22 mouse cellular contexts compared by ENCODE assay signal in genomic region chr15:11000421-11000820, GRCm38 (mm10). TPM values are rescaled to one million over a fixed set of nuclear protein-coding genes. Genes with fewer than 3 reads are reported as not detected.
DNase-seq lines count a peak whose midpoint lies in the region; ATAC-seq and TF ChIP-seq lines count a peak whose summit lies in the region.
"Had no signal": no experiment of that assay in that cellular context is flagged by ENCODE, and none has a peak within 500 bp of the region (broad histone marks: within the 10 kb centered on the region; RNA-seq: fewer than 3 reads in every experiment).

TSS of gene Slc45a2 (plus strand) at chr15:11000721.

- no peak for TF ChIP-seq CTCF in cerebellum, adult 2 months (IDR thresholded peaks at IDR 0.05; ENCODE audit: borderline replicate concordance, insufficient read depth, low read depth, low read length)

- TF ChIP-seq POLR2A in cerebellum, adult 2 months (IDR thresholded peaks at IDR 0.05; ENCODE audit: borderline replicate concordance, insufficient read depth, low read length), result no peak

- no peak within 1 kb of the TSS for H3K9ac ChIP-seq in heart, embryonic 15.5 days
- no peak within 1 kb of the TSS for H3K9ac ChIP-seq in kidney, embryonic 16.5 days (replicated peaks; ENCODE audit: low read length)
- H3K9ac ChIP-seq in midbrain, embryonic 14.5 days (replicated peaks; ENCODE audit: low read length), result no peak within 1 kb of the TSS
- no peak within 1 kb of the TSS for H3K9ac ChIP-seq in midbrain, embryonic 15.5 days
- H3K9ac ChIP-seq: intestine, embryonic 15.5 days; liver, postnatal 0 days; stomach, embryonic 15.5 days had no signal

- no peaks in the 10 kb centered on the region for H3K27me3 ChIP-seq in cerebellum, adult 2 months (ENCODE audit: control insufficient read depth, insufficient read depth, low read length)
- H3K27me3 ChIP-seq in heart, embryonic 15.5 days, result no peaks in the 10 kb centered on the region
- no peaks in the 10 kb centered on the region for H3K27me3 ChIP-seq in kidney, embryonic 16.5 days (ENCODE audit: insufficient read depth, low read length)
- no peaks in the 10 kb centered on the region for H3K27me3 ChIP-seq in midbrain, embryonic 14.5 days (ENCODE audit: control insufficient read depth, insufficient read depth, low read length)
- no peaks in the 10 kb centered on the region for H3K27me3 ChIP-seq in midbrain, embryonic 15.5 days (replicated peaks)
- H3K27me3 ChIP-seq: intestine, embryonic 15.5 days; stomach, embryonic 15.5 days had no signal

- 0 out of 2 replicates have a peak within 1 kb of the TSS, but pooled peaks have one; percentile 3 for H3K4me2 ChIP-seq in heart, embryonic 15.5 days
- H3K4me2 ChIP-seq in kidney, embryonic 16.5 days (replicated peaks; ENCODE audit: low read depth, low read length), result peak within 1 kb of the TSS; percentile 25; the same call in 1 of the 2 replicates
- peak within 1 kb of the TSS; percentile 22; the same call in 1 of the 2 replicates for H3K4me2 ChIP-seq in midbrain, embryonic 14.5 days (ENCODE audit: low read length)
- H3K4me2 ChIP-seq in midbrain, embryonic 15.5 days, result no peak within 1 kb of the TSS
- H3K4me2 ChIP-seq: intestine, embryonic 15.5 days; midbrain, embryonic 11.5 days; stomach, embryonic 15.5 days had no signal

- H3K4me1 ChIP-seq in cerebellum, adult 2 months (ENCODE audit: control insufficient read depth, insufficient read depth, low read length), result no peaks in the 10 kb centered on the region
- no peaks in the 10 kb centered on the region for H3K4me1 ChIP-seq in heart, embryonic 15.5 days (replicated peaks)
- H3K4me1 ChIP-seq in kidney, embryonic 16.5 days (ENCODE audit: insufficient read depth, low read length), result no peaks in the 10 kb centered on the region
- H3K4me1 ChIP-seq in midbrain, embryonic 14.5 days (ENCODE audit: control insufficient read depth, insufficient read depth, low read length), result no peaks in the 10 kb centered on the region
- no peaks in the 10 kb centered on the region for H3K4me1 ChIP-seq in midbrain, embryonic 15.5 days
- H3K4me1 ChIP-seq: intestine, embryonic 15.5 days; limb, embryonic 10.5 days; stomach, embryonic 15.5 days had no signal

- no peak for ATAC-seq in heart, embryonic 15.5 days (replicated peaks; ENCODE audit: insufficient number of reproducible peaks, insufficient read depth, low FRiP score, low read depth)
- ATAC-seq in kidney, embryonic 16.5 days (ENCODE audit: low FRiP score, low TSS enrichment), result no peak
- ATAC-seq in midbrain, embryonic 14.5 days (ENCODE audit: low FRiP score, low TSS enrichment), result no peak
- no peak for ATAC-seq in midbrain, embryonic 15.5 days (replicated peaks)
- ATAC-seq: liver, postnatal 0 days had no signal

- no peaks in the 10 kb centered on the region for H3K9me3 ChIP-seq in heart, embryonic 15.5 days (replicated peaks)
- no peaks in the 10 kb centered on the region for H3K9me3 ChIP-seq in kidney, embryonic 16.5 days (ENCODE audit: low read length)
- no peaks in the 10 kb centered on the region for H3K9me3 ChIP-seq in midbrain, embryonic 14.5 days (ENCODE audit: control insufficient read depth, low read length)
- no peaks in the 10 kb centered on the region for H3K9me3 ChIP-seq in midbrain, embryonic 15.5 days
- H3K9me3 ChIP-seq: intestine, embryonic 15.5 days; limb, embryonic 10.5 days; stomach, embryonic 15.5 days had no signal

- WGBS in cerebellum, adult 2 months, result 38% methylated on average over 7 of the region's 7 CpGs
- 38% methylated on average over 7 of the region's 7 CpGs for WGBS in heart, embryonic 15.5 days
- 56% methylated on average over 7 of the region's 7 CpGs for WGBS in kidney, embryonic 16.5 days
- WGBS in midbrain, embryonic 14.5 days, result 37% methylated on average over 7 of the region's 7 CpGs
- 42% methylated on average over 7 of the region's 7 CpGs for WGBS in midbrain, embryonic 15.5 days

- H3K27ac ChIP-seq in cerebellum, adult 2 months (ENCODE audit: insufficient read depth, low read length), result no peak within 1 kb of the TSS
- H3K27ac ChIP-seq in heart, embryonic 15.5 days, result no peak within 1 kb of the TSS
- H3K27ac ChIP-seq in kidney, embryonic 16.5 days (ENCODE audit: low read length), result no peak within 1 kb of the TSS
- no peak within 1 kb of the TSS for H3K27ac ChIP-seq in midbrain, embryonic 14.5 days (replicated peaks; ENCODE audit: low read depth, low read length)
- no peak within 1 kb of the TSS for H3K27ac ChIP-seq in midbrain, embryonic 15.5 days
- H3K27ac ChIP-seq: intestine, embryonic 15.5 days; limb, embryonic 10.5 days; stomach, embryonic 15.5 days had no signal

- H3K4me3 ChIP-seq in cerebellum, adult 2 months (replicated peaks; ENCODE audit: insufficient read depth, low read depth, low read length), result peak within 1 kb of the TSS; percentile 32
- H3K4me3 ChIP-seq in heart, embryonic 15.5 days, result no peak within 1 kb of the TSS
- H3K4me3 ChIP-seq in kidney, embryonic 16.5 days (ENCODE audit: low read length), result no peak within 1 kb of the TSS
- no peak within 1 kb of the TSS for H3K4me3 ChIP-seq in midbrain, embryonic 14.5 days (replicated peaks; ENCODE audit: low read depth, low read length)
- H3K4me3 ChIP-seq in midbrain, embryonic 15.5 days, result no peak within 1 kb of the TSS
- H3K4me3 ChIP-seq: intestine, embryonic 15.5 days; limb, embryonic 10.5 days; stomach, embryonic 15.5 days had no signal

- H3K36me3 ChIP-seq in heart, embryonic 15.5 days, result no peaks in the 10 kb centered on the region
- H3K36me3 ChIP-seq in kidney, embryonic 16.5 days (ENCODE audit: insufficient read depth, low read length), result no peaks in the 10 kb centered on the region
- no peaks in the 10 kb centered on the region for H3K36me3 ChIP-seq in midbrain, embryonic 14.5 days (ENCODE audit: control insufficient read depth, insufficient read depth, low read length)
- no peaks in the 10 kb centered on the region for H3K36me3 ChIP-seq in midbrain, embryonic 15.5 days (replicated peaks)
- H3K36me3 ChIP-seq: intestine, embryonic 15.5 days; limb, embryonic 10.5 days; stomach, embryonic 15.5 days had no signal

- DNase-seq in cerebellum, adult 2 months, result no peak
- DNase-seq in cerebellum, adult 11 months, result no peak
- DNase-seq in heart, postnatal 4 days, result no peak
- no peak for DNase-seq in kidney, adult 9 months
- DNase-seq in midbrain, embryonic 14.5 days, result no peak
- DNase-seq: adrenal gland, postnatal 25 days; cerebellum, adult 11-12 months; cerebellum, postnatal 25 days; embryo, embryonic 11 days; liver, postnatal 0 days; right cerebral cortex, postnatal 25 days had no signal

RNA-seq across cellular contexts. Expression of gene Slc45a2, which starts in this region (rescaled TPM):
- 0.10 and 0.19 TPM in 2 replicates for polyA plus RNA-seq in cerebellum, adult 2 months (2012; rRNA removed)
- polyA plus RNA-seq in heart, embryonic 15.5 days (2015; fragmentation: Nextera tagmentation; extraction: Ambion mirVana), result 0.08 and 0.13 TPM in 2 replicates
- under 1 TPM in 1 of 2 experiments, not detected in 1; 0.10 TPM for total RNA-seq in heart, postnatal 4 days (2021)
- polyA plus RNA-seq in kidney, embryonic 16.5 days (2015; fragmentation: Nextera tagmentation; extraction: Ambion mirVana), result 0.05 TPM in 1 of 2 replicates, not detected in the other
- polyA plus RNA-seq in midbrain, embryonic 14.5 days (2014; fragmentation: Nextera tagmentation; extraction: Ambion mirVana), result 0.36 TPM in 1 of 2 replicates, not detected in the other
- polyA plus RNA-seq in midbrain, embryonic 15.5 days (2015; fragmentation: Nextera tagmentation; extraction: Ambion mirVana), result 0.06 and 0.18 TPM in 2 replicates
- total RNA-seq: adrenal gland, postnatal 25 days; granulocyte monocyte progenitor cell, adult 5-6 weeks; hematopoietic stem cell, adult 5-6 weeks; layer of hippocampus, postnatal 10 days; left cerebral cortex, adult 8-10 months had no signal
- polyA plus RNA-seq: intestine, embryonic 15.5 days had no signal
